Mouse (Mus musculus) olfactory bulb, adult 2 months (tissue): ENCODE results near the gene Foxo3. TPM values are rescaled to one million over a fixed set of nuclear protein-coding genes. Genes with fewer than 3 reads are reported as not detected.

Experiments
- H3K27ac ChIP-seq: fragments of 200-500 bp; 2 replicates; pipeline ENCODE4 v1.5.1; 2012; ENCODE audit warnings: low read depth, low read length; ENCODE audit not compliant: insufficient read depth
- H3K4me1 ChIP-seq: fragments of 200-500 bp; 2 replicates; pipeline ENCODE4 v1.6.1; 2012; ENCODE audit warnings: low read length; ENCODE audit not compliant: control insufficient read depth, insufficient read depth
- H3K4me3 ChIP-seq: fragments of 200-500 bp; 2 replicates; pipeline ENCODE4 v1.5.1; 2012; ENCODE audit warnings: mild to moderate bottlenecking, low read depth, low read length, moderate library complexity; ENCODE audit not compliant: insufficient read depth
- CTCF ChIP-seq: fragments of 200-500 bp; IDR thresholded peaks from 2 replicates; pipeline ENCODE4 v1.5.1; 2012; ENCODE audit warnings: low read depth, mild to moderate bottlenecking, low read length, moderate library complexity; ENCODE audit not compliant: insufficient read depth
- POLR2A ChIP-seq: fragments of 200-500 bp; IDR thresholded peaks from 2 replicates; pipeline ENCODE4 v1.6.1; 2012; ENCODE audit warnings: mild to moderate bottlenecking, low read depth, low read length, moderate library complexity; ENCODE audit not compliant: insufficient read depth
- WGBS: fragments of 180-500 bp; shearing (Covaris S2); methylation state at CpG from one replicate; pipeline ENCODE4 v1.1.7; 2018; 5-methylcytosine and 5-hydroxymethylcytosine counted together
- polyA plus RNA-seq: library from polyadenylated mRNA; stranded (reverse); fragments of >200 nt; gene quantifications from 2 replicates; pipeline ENCODE4 v1.2.4, GENCODE M21; 2012; ENCODE audit warnings: low replicate concordance; ENCODE audit not compliant: missing spikeins, insufficient read depth, insufficient read length

Foxo3 gene
- polyA plus RNA-seq, 1 experiment = not detected

DNA sequence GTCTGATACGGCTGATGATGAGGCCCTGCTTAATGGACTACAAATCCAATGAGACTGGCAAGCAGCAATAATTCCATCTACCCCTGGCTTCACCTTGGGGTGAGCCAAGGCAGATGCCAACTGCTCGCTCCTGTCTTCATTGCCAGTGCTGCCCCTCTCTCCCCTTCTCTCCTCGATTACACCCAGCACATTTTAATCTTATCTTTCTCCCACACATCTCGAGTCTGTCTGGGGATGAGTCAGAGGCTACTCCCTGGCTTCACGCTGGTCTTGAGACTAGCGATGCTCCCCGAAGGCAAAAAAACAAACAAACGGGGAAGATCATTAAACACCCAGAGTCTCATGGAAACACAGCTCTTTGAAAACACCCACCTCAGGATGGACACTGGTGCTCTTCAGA, 16.0 kb downstream of the Foxo3 start:
- Histone ChIP-seq H3K4me1 (peaks cover 23% of the 10 kb centered on the region), H3K27ac (no peak overlapping the region; the same call in 1 of the 2 replicates), H3K4me3 (no peak overlapping the region)
- 36% methylated on average over 8 of the region's 8 CpGs for WGBS
- TF ChIP-seq CTCF (no peak), POLR2A (no peak)

DNA sequence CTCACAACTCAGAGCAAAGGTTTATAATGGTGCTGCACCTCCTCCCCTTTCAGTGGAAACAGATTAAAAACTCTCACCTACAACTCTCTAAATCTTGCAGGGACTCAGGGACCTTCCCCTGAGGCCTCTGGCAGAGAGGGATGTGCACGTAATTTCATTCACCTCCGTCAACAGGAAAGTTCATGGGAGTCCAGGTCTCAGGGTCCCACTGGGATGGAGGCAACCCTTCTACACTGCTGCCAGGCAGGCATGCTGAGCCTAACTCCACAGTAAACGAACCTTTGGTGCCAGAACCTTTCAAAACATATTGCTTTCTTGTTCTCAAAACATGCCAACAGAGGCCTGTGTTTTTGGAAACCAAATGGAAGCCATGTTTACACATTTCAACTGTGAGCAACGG, 17.0 kb downstream of the Foxo3 start:
- Histone ChIP-seq H3K4me1 (peaks cover 24% of the 10 kb centered on the region), H3K4me3 (no peak overlapping the region), H3K27ac (no peak overlapping the region)
- WGBS = 65% methylated on average over 4 of the region's 4 CpGs
- TF ChIP-seq POLR2A (no peak), CTCF (no peak)

DNA sequence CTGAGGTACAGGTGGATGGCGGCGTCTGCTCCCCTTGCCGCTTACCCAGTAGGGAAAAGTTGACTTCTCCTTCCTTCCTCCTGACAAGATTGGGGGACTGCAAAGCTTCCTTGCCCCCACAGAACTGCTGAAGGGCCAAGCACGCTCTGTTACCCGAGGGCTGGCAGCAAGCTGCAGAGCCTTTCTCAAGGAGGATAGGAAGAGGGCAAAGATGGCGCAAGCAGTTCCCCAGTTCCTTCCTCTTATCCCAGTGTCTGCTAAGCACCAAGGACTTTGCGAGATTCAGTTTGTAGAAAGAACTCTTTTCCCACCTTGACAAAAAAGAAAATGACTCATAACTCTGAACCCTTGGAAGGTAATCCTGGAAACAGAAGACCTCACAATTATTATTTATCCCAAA, 18.6 kb downstream of the Foxo3 start:
- Histone ChIP-seq H3K4me3 (no peak overlapping the region), H3K27ac (no peak overlapping the region), H3K4me1 (peaks cover 28% of the 10 kb centered on the region)
- 96% methylated on average over 7 of the region's 7 CpGs for WGBS
- TF ChIP-seq POLR2A (no peak), CTCF (no peak)

GRCm38 (mm10) chr10:42254788-42255187, 21.8 kb downstream of the Foxo3 start:
- 83% methylated on average over 5 of the region's 5 CpGs for WGBS
- no peak for TF ChIP-seq POLR2A
- TF ChIP-seq CTCF = no peak
- H3K4me1 ChIP-seq = peaks cover 32% of the 10 kb centered on the region
- no peak overlapping the region for H3K27ac ChIP-seq
- H3K4me3 ChIP-seq = no peak overlapping the region

GRCm38 (mm10) chr10:42251749-42252323, 24.7 kb downstream of the Foxo3 start:
- Histone ChIP-seq H3K4me1 (peaks cover 28% of the 10 kb centered on the region), H3K27ac (no peak overlapping the region; the same call in 1 of the 2 replicates), H3K4me3 (no peak overlapping the region)
- WGBS = 59% methylated on average over 8 of the region's 8 CpGs
- no peak for TF ChIP-seq POLR2A
- TF ChIP-seq CTCF = no peak

DNA sequence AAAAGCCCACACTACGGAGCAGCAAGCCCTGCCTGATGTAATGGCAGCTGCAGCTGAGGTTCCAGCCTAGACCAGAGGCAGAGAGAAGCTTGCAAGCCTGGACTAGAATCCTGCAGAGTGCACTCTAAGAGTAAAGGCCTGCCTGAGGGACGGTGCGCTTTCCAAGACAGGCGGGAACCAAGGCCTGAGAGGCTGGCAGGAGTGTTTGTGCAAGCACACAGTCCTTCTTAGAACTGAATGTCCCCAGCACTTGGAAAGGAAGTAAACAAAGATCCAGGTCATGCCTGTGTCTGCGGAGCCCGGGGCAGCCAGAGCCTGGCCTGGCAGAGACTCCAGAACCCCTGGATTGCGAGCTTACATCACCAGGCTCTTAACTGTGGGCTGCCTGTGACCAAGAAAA, 25.4 kb downstream of the Foxo3 start:
- TF ChIP-seq POLR2A (no peak), CTCF (no peak)
- Histone ChIP-seq H3K27ac (peak overlapping the region; percentile 49), H3K4me3 (no peak overlapping the region), H3K4me1 (peaks cover 28% of the 10 kb centered on the region)
- WGBS = 26% methylated on average over 7 of the region's 7 CpGs

DNA sequence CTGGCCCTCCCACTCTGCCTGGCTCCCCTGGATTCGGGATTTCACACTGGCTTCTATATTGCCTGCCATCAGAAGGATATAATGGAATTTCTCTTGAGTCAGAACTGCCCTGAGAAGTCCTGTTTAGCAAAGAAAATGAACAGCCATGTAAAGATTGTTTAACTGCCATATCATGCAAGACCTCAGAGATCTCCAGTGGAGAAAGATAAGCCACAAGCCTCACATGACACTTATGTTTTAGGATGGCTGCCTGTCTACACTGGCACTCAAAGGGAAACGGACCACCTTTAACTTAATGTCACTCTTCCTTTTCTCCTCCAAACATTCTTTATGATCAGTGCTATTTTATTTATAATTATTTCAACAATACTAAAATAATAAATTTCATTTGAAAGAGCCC, 26.6 kb downstream of the Foxo3 start:
- no peak overlapping the region for H3K27ac ChIP-seq
- no peak overlapping the region for H3K4me3 ChIP-seq
- TF ChIP-seq CTCF (no peak), POLR2A (no peak)
- peaks cover 28% of the 10 kb centered on the region for H3K4me1 ChIP-seq
- WGBS = 66% methylated on average over 2 of the region's 2 CpGs

DNA sequence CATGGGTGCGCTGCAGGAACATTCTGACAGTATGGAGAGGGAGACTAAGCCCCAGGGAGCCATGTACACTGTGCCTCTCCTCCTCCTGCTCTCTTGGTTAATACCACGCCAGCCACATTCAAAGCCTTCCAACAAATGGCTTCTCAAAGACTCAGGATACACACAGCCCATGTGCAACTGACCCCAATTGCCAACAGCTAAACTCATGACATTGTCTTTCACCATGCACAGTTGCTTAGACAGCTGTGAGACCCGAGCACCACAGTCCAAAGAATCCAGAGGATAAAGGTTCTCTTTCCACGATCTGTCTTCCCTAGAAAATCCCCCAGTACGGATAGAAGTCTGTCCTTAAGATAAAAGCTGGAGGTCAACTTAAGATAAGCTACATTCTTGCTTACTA, 27.9 kb downstream of the Foxo3 start:
- H3K4me3 ChIP-seq = no peak overlapping the region
- H3K4me1 ChIP-seq = peaks cover 29% of the 10 kb centered on the region
- WGBS = 66% methylated on average over 5 of the region's 5 CpGs
- no peak overlapping the region for H3K27ac ChIP-seq
- TF ChIP-seq CTCF (no peak), POLR2A (no peak)

- H3K4me1 ChIP-seq = peaks cover 27% of the 10 kb centered on the region
- WGBS = 51% methylated on average over 4 of the region's 4 CpGs
- H3K4me3 ChIP-seq = no peak overlapping the region
- no peak overlapping the region for H3K27ac ChIP-seq
- TF ChIP-seq POLR2A (no peak), CTCF (no peak)
Observed at GRCm38 (mm10) chr10:42248156-42248555, 28.4 kb downstream of the Foxo3 start.
